Mouse (Mus musculus) testis, adult 2 months (tissue): ENCODE results near the gene Ttc22. TPM values are rescaled to one million over a fixed set of nuclear protein-coding genes. Genes with fewer than 3 reads are reported as not detected.

Experiments used
- H3K27ac ChIP-seq: fragments of 200-500 bp; 2 replicates; pipeline ENCODE4 v1.5.1; 2012; ENCODE audit warnings: low read depth, low read length; ENCODE audit not compliant: control insufficient read depth, insufficient read depth
- H3K27me3 ChIP-seq: fragments of 200-500 bp; 2 replicates; pipeline ENCODE4 v1.6.1; 2012; ENCODE audit warnings: mild to moderate bottlenecking, low read length, moderate library complexity; ENCODE audit not compliant: control insufficient read depth, insufficient read depth
- H3K36me3 ChIP-seq: fragments of 200-500 bp; 2 replicates; pipeline ENCODE4 v1.6.1; 2012; ENCODE audit warnings: mild to moderate bottlenecking, low read length; ENCODE audit not compliant: control insufficient read depth, insufficient read depth
- H3K4me1 ChIP-seq: fragments of 200-500 bp; 2 replicates; pipeline ENCODE4 v1.6.1; 2012; ENCODE audit warnings: low read length; ENCODE audit not compliant: control insufficient read depth, insufficient read depth
- H3K4me3 ChIP-seq: fragments of 200-500 bp; 2 replicates; pipeline ENCODE4 v1.5.1; 2012; ENCODE audit warnings: low read depth, mild to moderate bottlenecking, low read length, moderate library complexity, mixed read lengths; ENCODE audit not compliant: control insufficient read depth
- CTCF ChIP-seq: fragments of 200-500 bp; IDR thresholded peaks from 2 replicates; pipeline ENCODE4 v1.5.1; 2012; ENCODE audit warnings: low read depth, mild to moderate bottlenecking, inconsistent platforms, low read length, moderate library complexity; ENCODE audit not compliant: control insufficient read depth, insufficient read depth, insufficient replicate concordance
- POLR2A ChIP-seq: fragments of 200-500 bp; IDR thresholded peaks from 2 replicates; pipeline ENCODE4 v1.6.1; 2012; ENCODE audit warnings: low read depth, mild to moderate bottlenecking, inconsistent platforms, low read length, moderate library complexity; ENCODE audit not compliant: control insufficient read depth
- polyA plus RNA-seq: library from polyadenylated mRNA; depleted of rRNA; stranded (reverse); fragments of >200 nt; gene quantifications from 2 replicates; pipeline ENCODE4 v1.2.3, GENCODE M21; 2012

Gene Ttc22
- polyA plus RNA-seq, 1 experiment: 1.8 TPM

GRCm38 (mm10) chr4:106655681-106656080 is 33.4 kb downstream of the Ttc22 start:
- no peak overlapping the region for H3K27ac ChIP-seq
- no peaks in the 10 kb centered on the region for H3K27me3 ChIP-seq
- H3K36me3 ChIP-seq: peaks cover 1% of the 10 kb centered on the region; the same call in 1 of the 2 replicates
- peaks cover 8% of the 10 kb centered on the region for H3K4me1 ChIP-seq
- TF ChIP-seq POLR2A (no peak), CTCF (no peak)
- H3K4me3 ChIP-seq: no peak overlapping the region

GRCm38 (mm10) chr4:106663956-106664470 is 41.8 kb downstream of the Ttc22 start:
- Histone ChIP-seq H3K4me3 (no peak overlapping the region), H3K36me3 (peaks cover 5% of the 10 kb centered on the region), H3K4me1 (no peaks in the 10 kb centered on the region), H3K27me3 (no peaks in the 10 kb centered on the region), H3K27ac (no peak overlapping the region)
- TF ChIP-seq POLR2A: no peak
- no peak for TF ChIP-seq CTCF

- no peak for TF ChIP-seq CTCF
- H3K27ac ChIP-seq: no peak overlapping the region
Observed at GRCm38 (mm10) chr4:106664697-106665096, 42.5 kb downstream of the Ttc22 start.

GRCm38 (mm10) chr4:106665269-106665668 is 43.0 kb downstream of the Ttc22 start:
- Histone ChIP-seq H3K27ac (no peak overlapping the region), H3K27me3 (no peaks in the 10 kb centered on the region), H3K4me3 (no peak overlapping the region), H3K36me3 (peaks cover 8% of the 10 kb centered on the region), H3K4me1 (no peaks in the 10 kb centered on the region)
- TF ChIP-seq CTCF (no peak), POLR2A (no peak)

More at GRCm38 (mm10) chr4:106664697-106665096, 42.5 kb downstream of the Ttc22 start:
- Histone ChIP-seq H3K36me3 (peaks cover 7% of the 10 kb centered on the region), H3K4me1 (no peaks in the 10 kb centered on the region), H3K4me3 (no peak overlapping the region), H3K27me3 (no peaks in the 10 kb centered on the region)

GRCm38 (mm10) chr4:106665673-106666072 is 43.4 kb downstream of the Ttc22 start:
- Histone ChIP-seq H3K36me3 (peaks cover 8% of the 10 kb centered on the region), H3K4me3 (no peak overlapping the region), H3K27ac (no peak overlapping the region), H3K4me1 (no peaks in the 10 kb centered on the region), H3K27me3 (no peaks in the 10 kb centered on the region)
- no peak for TF ChIP-seq CTCF
- no peak for TF ChIP-seq POLR2A

- H3K36me3 ChIP-seq: peaks cover 8% of the 10 kb centered on the region
- no peak for TF ChIP-seq CTCF
- TF ChIP-seq POLR2A: no peak
Observed at GRCm38 (mm10) chr4:106666546-106666945, 44.3 kb downstream of the Ttc22 start.

GRCm38 (mm10) chr4:106676749-106677148 is 54.5 kb downstream of the Ttc22 start:
- no peak overlapping the region for H3K27ac ChIP-seq
- H3K36me3 ChIP-seq: peaks cover 2% of the 10 kb centered on the region; the same call in 1 of the 2 replicates

More at GRCm38 (mm10) chr4:106666546-106666945, 44.3 kb downstream of the Ttc22 start:
- no peak overlapping the region for H3K4me3 ChIP-seq
- H3K27ac ChIP-seq: no peak overlapping the region
- no peaks in the 10 kb centered on the region for H3K4me1 ChIP-seq
- H3K27me3 ChIP-seq: no peaks in the 10 kb centered on the region

More at GRCm38 (mm10) chr4:106676749-106677148, 54.5 kb downstream of the Ttc22 start:
- H3K4me3 ChIP-seq: no peak overlapping the region
- peaks cover 13% of the 10 kb centered on the region for H3K4me1 ChIP-seq
- no peaks in the 10 kb centered on the region for H3K27me3 ChIP-seq
- TF ChIP-seq POLR2A (no peak), CTCF (no peak)
